Mouse (Mus musculus) CH12.LX (cell line): Measurements from ENCODE around the gene Il12rb1. TPM values are rescaled to one million over a fixed set of nuclear protein-coding genes. Genes with fewer than 3 reads are reported as not detected.
A peak's percentile ranks its signal among the peaks of the same experiment; 100 is the strongest.

Experiments
- DNase-seq: peaks from one replicate; pipeline ENCODE4 v3.0.0-alpha.2; 2013; ENCODE audit errors: extremely low read depth
- H3K27ac ChIP-seq: 2 replicates; pipeline ENCODE4 v1.5.1; 2012; ENCODE audit warnings: low read depth, mild to moderate bottlenecking, control low read depth, moderate library complexity; ENCODE audit not compliant: insufficient read depth
- H3K27me3 ChIP-seq: replicated peaks from 2 replicates; pipeline ENCODE3; 2012; ENCODE audit warnings: inconsistent platforms
- H3K36me3 ChIP-seq, 2 experiments: replicated peaks in 1 of 2; 2 replicates each; pipeline versions ENCODE3 to v1.6.1; 2012; ENCODE audit warnings: inconsistent platforms in 1 of 2, low read length in 1 of 2, mild to moderate bottlenecking in 1 of 2, mixed read lengths in 1 of 2, moderate library complexity in 1 of 2; ENCODE audit not compliant: control insufficient read depth in 1 of 2, insufficient read depth in 1 of 2
- H3K4me1 ChIP-seq, 2 experiments: 2 replicates each; pipeline ENCODE4 v1.6.1; 2012; ENCODE audit warnings: inconsistent platforms in 1 of 2, moderate library complexity in 1 of 2; ENCODE audit not compliant: insufficient read depth in 2 of 2, control insufficient read depth in 1 of 2
- H3K4me2 ChIP-seq: 2 replicates; pipeline ENCODE4 v1.6.1; 2012; ENCODE audit warnings: low read depth, mild to moderate bottlenecking, control low read depth; ENCODE audit not compliant: poor library complexity, insufficient read depth, severe bottlenecking
- H3K4me3 ChIP-seq, 3 experiments: fragments of 150-350 bp in 1 of 3; sonication (generic) in 1 of 3; replicated peaks in 1 of 3; 2 replicates each; pipeline versions ENCODE3 to v1.5.1; 2011 to 2012; ENCODE audit warnings: low read depth in 2 of 3, low read length in 2 of 3, mild to moderate bottlenecking in 2 of 3, moderate library complexity in 2 of 3, control low read depth in 1 of 3, improper control_type of control experiment in 1 of 3, inconsistent platforms in 1 of 3, mixed read lengths in 1 of 3; ENCODE audit not compliant: poor library complexity in 1 of 3
- H3K79me2 ChIP-seq: replicated peaks from 2 replicates; pipeline ENCODE4 v1.6.1; 2012; ENCODE audit warnings: mild to moderate bottlenecking, moderate library complexity; ENCODE audit not compliant: control insufficient read depth, poor library complexity, insufficient read depth, severe bottlenecking; ENCODE audit errors: extremely low read depth
- H3K9ac ChIP-seq: 2 replicates; pipeline ENCODE4 v1.6.1; 2012; ENCODE audit warnings: low read depth, mild to moderate bottlenecking, control low read depth, moderate library complexity; ENCODE audit not compliant: insufficient read depth
- H3K9me3 ChIP-seq: replicated peaks from 2 replicates; pipeline ENCODE3; 2012; ENCODE audit warnings: low read length, inconsistent platforms, mixed read lengths
- BHLHE40 ChIP-seq: IDR thresholded peaks from 2 replicates; pipeline ENCODE4 v1.6.1; 2011; ENCODE audit warnings: mild to moderate bottlenecking, low read depth, low read length, improper control_type of control experiment
- CHD1 ChIP-seq: IDR thresholded peaks from 2 replicates; pipeline ENCODE4 v1.6.1; 2012; ENCODE audit warnings: low read depth, low read length, improper control_type of control experiment, inconsistent platforms
- CHD2 ChIP-seq: IDR thresholded peaks from 2 replicates; pipeline ENCODE4 v1.6.1; 2011; ENCODE audit warnings: low read length, improper control_type of control experiment
- CTCF ChIP-seq, 2 experiments: IDR thresholded peaks in 1 of 2; conservative IDR thresholded peaks in 1 of 2; 2 replicates each; pipeline ENCODE4 v1.5.1; 2011 to 2012; ENCODE audit warnings: low read depth in 2 of 2, low read length in 2 of 2, improper control_type of control experiment in 1 of 2, inconsistent platforms in 1 of 2, mild to moderate bottlenecking in 1 of 2, moderate library complexity in 1 of 2
- E2F4 ChIP-seq: IDR thresholded peaks from 2 replicates; pipeline ENCODE4 v1.6.1; 2011; ENCODE audit warnings: low read depth, low read length, improper control_type of control experiment; ENCODE audit not compliant: insufficient replicate concordance
- ELF1 ChIP-seq: IDR thresholded peaks from 2 replicates; pipeline ENCODE4 v1.6.1; 2014; ENCODE audit warnings: low read depth, mild to moderate bottlenecking, inconsistent platforms, low read length, improper control_type of control experiment
- EP300 ChIP-seq: IDR thresholded peaks from 2 replicates; pipeline ENCODE4 v1.6.1; 2011; ENCODE audit warnings: low read length, improper control_type of control experiment
- ETS1 ChIP-seq: conservative IDR thresholded peaks from 2 replicates; pipeline ENCODE4 v1.6.1; 2012; ENCODE audit warnings: low read depth, mild to moderate bottlenecking, inconsistent platforms, low read length, improper control_type of control experiment, moderate library complexity
- GABPA ChIP-seq: IDR thresholded peaks from 2 replicates; pipeline ENCODE4 v1.6.1; 2012; ENCODE audit warnings: low read depth, low read length, improper control_type of control experiment, inconsistent platforms; ENCODE audit not compliant: insufficient replicate concordance
- HCFC1 ChIP-seq: IDR thresholded peaks from 2 replicates; pipeline ENCODE4 v1.6.1; 2012; ENCODE audit warnings: low read depth, mild to moderate bottlenecking, inconsistent platforms, low read length, improper control_type of control experiment
- IRF4 ChIP-seq: IDR thresholded peaks from 2 replicates; pipeline ENCODE4 v1.6.1; 2014; ENCODE audit warnings: low read depth, mild to moderate bottlenecking, inconsistent platforms, low read length, improper control_type of control experiment
- JUND ChIP-seq: conservative IDR thresholded peaks from 2 replicates; pipeline ENCODE4 v1.6.1; 2011; ENCODE audit warnings: low read depth, low read length, improper control_type of control experiment
- MAFK ChIP-seq: IDR thresholded peaks from 2 replicates; pipeline ENCODE4 v1.6.1; 2011; ENCODE audit warnings: low read length, improper control_type of control experiment; ENCODE audit not compliant: insufficient replicate concordance
- MAZ ChIP-seq: IDR thresholded peaks from 2 replicates; pipeline ENCODE4 v1.6.1; 2012; ENCODE audit warnings: low read depth, mild to moderate bottlenecking, inconsistent platforms, low read length, improper control_type of control experiment, moderate library complexity
- MEF2A ChIP-seq: IDR thresholded peaks from 2 replicates; pipeline ENCODE4 v1.6.1; 2014; ENCODE audit warnings: low read depth, mild to moderate bottlenecking, inconsistent platforms, low read length, improper control_type of control experiment, borderline replicate concordance
- MXI1 ChIP-seq: IDR thresholded peaks from 2 replicates; pipeline ENCODE4 v1.6.1; 2011; ENCODE audit warnings: mild to moderate bottlenecking, low read depth, low read length, improper control_type of control experiment
- MYC ChIP-seq: IDR thresholded peaks from 2 replicates; pipeline ENCODE4 v1.6.1; 2011; ENCODE audit warnings: low read depth, mild to moderate bottlenecking, improper control_type of control experiment, low read length
- PAX5 ChIP-seq: IDR thresholded peaks from 2 replicates; pipeline ENCODE4 v1.6.1; 2012; ENCODE audit warnings: low read length, inconsistent platforms, mixed read lengths
- POLR2A ChIP-seq: IDR thresholded peaks from 2 replicates; pipeline ENCODE4 v1.6.1; 2011; ENCODE audit warnings: low read depth, mild to moderate bottlenecking, improper control_type of control experiment, low read length
- POLR2AphosphoS2 ChIP-seq: IDR thresholded peaks from 2 replicates; pipeline ENCODE4 v1.6.1; 2011; ENCODE audit warnings: low read depth, low read length, improper control_type of control experiment
- RAD21 ChIP-seq: IDR thresholded peaks from 2 replicates; pipeline ENCODE4 v1.6.1; 2011; ENCODE audit warnings: low read depth, mild to moderate bottlenecking, low read length, improper control_type of control experiment, moderate library complexity
- RCOR1 ChIP-seq: conservative IDR thresholded peaks from 2 replicates; pipeline ENCODE4 v1.6.1; 2012; ENCODE audit warnings: low read depth, mild to moderate bottlenecking, inconsistent platforms, low read length, improper control_type of control experiment
- SIN3A ChIP-seq: IDR thresholded peaks from 2 replicates; pipeline ENCODE4 v1.6.1; 2012; ENCODE audit warnings: low read length, improper control_type of control experiment, inconsistent platforms
- SMC3 ChIP-seq: IDR thresholded peaks from 2 replicates; pipeline ENCODE4 v1.6.1; 2011; ENCODE audit warnings: low read depth, low read length, improper control_type of control experiment
- TCF12 ChIP-seq: IDR thresholded peaks from 2 replicates; pipeline ENCODE4 v1.6.1; 2014; ENCODE audit warnings: low read depth, mild to moderate bottlenecking, inconsistent platforms, low read length, improper control_type of control experiment
- UBTF ChIP-seq: IDR thresholded peaks from 2 replicates; pipeline ENCODE4 v1.6.1; 2012; ENCODE audit warnings: low read depth, mild to moderate bottlenecking, inconsistent platforms, low read length, improper control_type of control experiment, moderate library complexity
- ZMIZ1 ChIP-seq: IDR thresholded peaks from 2 replicates; pipeline ENCODE4 v1.6.1; 2012; ENCODE audit warnings: low read depth, mild to moderate bottlenecking, inconsistent platforms, low read length, improper control_type of control experiment
- ZNF384 ChIP-seq: IDR thresholded peaks from 2 replicates; pipeline ENCODE4 v1.6.1; 2012; ENCODE audit warnings: low read depth, low read length, improper control_type of control experiment, inconsistent platforms
- dilution Hi-C: fragments of 300-500 bp; cut with MboI; formaldehyde crosslinking; loops from 2 replicates; pipeline ENCODE4 v1.14.3; 2020; ENCODE audit warnings: low sequenced_read_pairs; ENCODE audit not compliant: extremely low pct_unique_long_range_greater_than_20kb, extremely low pct_ligation_motif_present
- in situ Hi-C: fragments of 300-500 bp; cut with MboI; formaldehyde crosslinking; loops from 3 replicates; pipeline ENCODE4 v1.14.3; 2019; ENCODE audit warnings: low sequenced_read_pairs, low pct_ligation_motif_present, low pct_unique_long_range_greater_than_20kb, mixed read lengths
- polyA plus RNA-seq: library from polyadenylated mRNA; unstranded; fragments of >175 nt; gene quantifications from 2 replicates; pipeline ENCODE4 v1.2.1, GENCODE M21; 2012; ENCODE audit warnings: low read depth; ENCODE audit not compliant: insufficient read length
- total RNA-seq, 2 experiments: library from RNA; depleted of rRNA; stranded (reverse); fragments of 300-350 nt in 1 of 2; fragments of >200 nt in 1 of 2; gene quantifications; 2 replicates each; pipeline ENCODE4 v1.2.3; 2012 to 2014

Gene Il12rb1
- total and polyA plus RNA-seq, 3 experiments, result 4.5 to 23.2 (median 12.5) TPM

DNA sequence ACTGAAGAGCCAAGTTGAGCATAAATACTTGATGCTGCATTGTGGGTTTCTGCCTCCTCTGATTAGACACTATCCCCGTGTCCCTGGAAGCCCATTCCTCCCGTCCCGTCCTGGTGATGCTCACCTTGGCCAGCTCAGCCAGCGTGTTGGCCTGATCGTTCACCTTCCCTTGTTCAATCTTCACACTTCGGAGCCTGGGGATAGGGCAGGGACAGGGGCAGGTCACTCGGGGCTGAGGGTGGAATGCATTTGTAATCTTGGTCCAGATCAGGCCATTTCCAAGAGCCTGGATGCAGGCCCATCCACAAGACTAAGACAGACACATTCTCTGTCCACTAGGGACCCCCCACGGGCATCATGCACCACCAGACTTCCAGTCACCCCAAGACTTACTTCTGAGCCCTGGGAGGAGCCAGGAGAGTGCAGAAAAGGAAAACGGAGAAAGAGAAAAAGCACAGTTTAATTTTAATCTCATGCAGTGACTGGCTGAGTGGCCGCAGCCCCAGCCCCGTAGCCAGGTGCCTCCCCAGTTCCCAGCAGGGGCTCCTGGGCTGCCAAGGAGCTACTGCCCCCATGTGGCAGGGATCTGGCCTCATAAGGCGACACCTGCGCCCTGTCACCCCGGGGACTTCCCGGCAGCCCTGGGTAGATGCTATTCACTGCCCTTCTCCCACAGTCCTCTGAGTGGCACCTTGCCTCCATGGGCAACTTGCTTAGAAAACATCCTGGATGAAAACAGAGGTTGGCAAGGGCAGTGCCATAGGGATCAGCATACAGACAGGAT is 38.3 kb downstream of the Il12rb1 start:
- TF ChIP-seq MAZ, result no peak
- no peak for TF ChIP-seq MYC
- no peak for TF ChIP-seq RCOR1
- TF ChIP-seq POLR2AphosphoS2, result no peak
- TF ChIP-seq HCFC1, result no peak
- TF ChIP-seq MXI1, result no peak
- no peak for TF ChIP-seq SIN3A
- TF ChIP-seq CHD2, result no peak
- no peak for TF ChIP-seq ETS1
- TF ChIP-seq CTCF (conservative IDR thresholded peaks at IDR 0.05 in 1 of 2, IDR thresholded peaks at IDR 0.05 in 1 of 2; ENCODE audit: low read depth in 2 of 2, low read length in 2 of 2), result peak in 1 of 2 experiments; percentile 75; a peak in 2 of 4 replicates
- peak; percentile 35 for TF ChIP-seq RAD21
- peak; percentile 53; the same call in 1 of the 2 replicates for TF ChIP-seq TCF12
- no peak for TF ChIP-seq BHLHE40
- TF ChIP-seq UBTF, result no peak
- TF ChIP-seq MEF2A, result no peak
- no peak for TF ChIP-seq E2F4
- no peak for TF ChIP-seq PAX5
- no peak for TF ChIP-seq IRF4
- TF ChIP-seq SMC3, result peak; percentile 48; the same call in 1 of the 2 replicates
- TF ChIP-seq ELF1, result no peak
- TF ChIP-seq ZMIZ1, result no peak
- no peak for TF ChIP-seq JUND
- TF ChIP-seq ZNF384, result no peak
- no peak for TF ChIP-seq MAFK
- TF ChIP-seq CHD1, result no peak
- no peak for TF ChIP-seq POLR2A
- no peak for TF ChIP-seq EP300
- TF ChIP-seq GABPA, result no peak

More for the DNA sequence above, 38.3 kb downstream of the Il12rb1 start:
- peaks cover 0 to 12% of the 10 kb centered on the region in 2 experiments; a peak in 2 of 4 replicates for H3K4me1 ChIP-seq
- DNase-seq, result peak; percentile 64
- H3K9me3 ChIP-seq, result no peaks in the 10 kb centered on the region
- H3K36me3 ChIP-seq, result no peaks in the 10 kb centered on the region
- H3K4me3 ChIP-seq, result no peak overlapping the region
- in situ Hi-C loops, result loop anchor here (10.0 kb wide), 1 partner anchor 132 kb away; the partner anchor contains the start of gene Gm3336
- dilution Hi-C loops, result no loop called here
- peaks cover 81% of the 10 kb centered on the region for H3K27me3 ChIP-seq
- no peak overlapping the region for H3K4me2 ChIP-seq
- no peak overlapping the region for H3K9ac ChIP-seq
- no peaks in the 10 kb centered on the region for H3K79me2 ChIP-seq
- no peak overlapping the region for H3K27ac ChIP-seq
